Comparison of ENCODE assay signal across 8 mouse cellular contexts in the genomic region with DNA sequence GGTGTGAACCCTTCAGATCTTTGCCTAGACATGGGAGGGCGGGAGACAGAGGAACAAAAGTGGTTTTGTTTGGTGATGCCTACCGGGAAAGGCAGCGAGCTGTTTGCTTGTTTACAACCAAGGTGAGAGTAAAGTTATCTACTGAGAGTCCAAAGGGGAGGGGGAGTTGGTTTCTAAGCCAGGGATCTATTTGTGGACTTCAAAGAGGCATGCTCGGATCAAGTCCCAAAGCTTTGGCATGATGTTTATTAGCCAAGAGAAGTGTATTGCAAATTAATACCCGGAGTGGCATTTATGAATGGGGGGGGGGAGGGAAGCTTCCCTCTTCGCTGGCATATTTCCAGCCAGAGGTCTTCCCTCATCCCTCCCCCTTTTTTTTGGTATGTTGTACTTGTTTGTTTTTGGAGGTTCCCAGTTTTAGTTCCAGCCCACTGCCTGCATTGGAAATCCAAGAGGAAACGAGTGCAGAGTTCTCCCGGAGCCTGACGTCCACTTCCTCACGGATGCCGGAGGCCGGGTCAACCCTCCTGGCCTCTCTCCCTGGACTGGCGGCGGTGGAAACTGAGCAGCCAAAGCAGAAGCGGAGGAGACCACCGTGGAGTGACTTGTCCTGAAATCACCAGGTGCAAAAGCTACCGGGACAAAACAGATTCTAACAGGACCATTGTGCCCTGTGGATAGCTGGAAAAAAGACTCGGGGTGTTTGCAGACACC. TPM values are rescaled to one million over a fixed set of nuclear protein-coding genes. Genes with fewer than 3 reads are reported as not detected.
DNase-seq lines count a peak whose midpoint lies in the region; ATAC-seq and TF ChIP-seq lines count a peak whose summit lies in the region.

No protein-coding gene starts in this region.

- no peak for TF ChIP-seq EP300 in ES-Bruce4 (IDR thresholded peaks at IDR 0.05; ENCODE audit: insufficient read depth, low read depth, low read length)
- peak; percentile 6 for TF ChIP-seq EP300 in stomach, postnatal 0 days (optimal IDR thresholded peaks at IDR 0.05)

- H3K9ac ChIP-seq in ES-Bruce4 (ENCODE audit: low read depth, poor library complexity, severe bottlenecking): peak overlapping the region; percentile 94
- peak overlapping the region; percentile 87 for H3K9ac ChIP-seq in lung, embryonic 16.5 days (ENCODE audit: low read length)
- H3K9ac ChIP-seq in stomach, postnatal 0 days (ENCODE audit: low read length): peak overlapping the region; percentile 51; the same call in 1 of the 2 replicates

- TF ChIP-seq CTCF in ES-Bruce4 (IDR thresholded peaks at IDR 0.05; ENCODE audit: low read depth, low read length): no peak
- no peak for TF ChIP-seq CTCF in stomach, postnatal 0 days (IDR thresholded peaks at IDR 0.05; ENCODE audit: low read depth)

- no peaks in the 10 kb centered on the region for H3K27me3 ChIP-seq in ES-Bruce4 (ENCODE audit: control insufficient read depth, insufficient read depth, low read length, poor library complexity, severe bottlenecking)
- no peaks in the 10 kb centered on the region for H3K27me3 ChIP-seq in lung, embryonic 16.5 days (ENCODE audit: control insufficient read depth, insufficient read depth, low read depth, low read length)
- H3K27me3 ChIP-seq in stomach, postnatal 0 days (ENCODE audit: control insufficient read depth, insufficient read depth, low read length): no peaks in the 10 kb centered on the region

- under 1% methylated on average over 18 of the region's 18 CpGs for WGBS in lung, embryonic 16.5 days
- WGBS in stomach, postnatal 0 days: 2% methylated on average over 18 of the region's 18 CpGs

- 0 out of 2 replicates have a peak, but pooled peaks have one; percentile 0 for ATAC-seq in lung, embryonic 16.5 days (ENCODE audit: low read depth)
- no peak for ATAC-seq in stomach, postnatal 0 days (ENCODE audit: low FRiP score, low TSS enrichment)

- H3K4me2 ChIP-seq in lung, embryonic 16.5 days (ENCODE audit: low read depth, low read length): peak overlapping the region; percentile 87
- peak overlapping the region; percentile 86 for H3K4me2 ChIP-seq in stomach, postnatal 0 days (replicated peaks; ENCODE audit: low read depth)

- peak overlapping the region; percentile 86 for H3K4me3 ChIP-seq in ES-Bruce4 (ENCODE audit: low read depth, low read length)
- peak overlapping the region; percentile 75 for H3K4me3 ChIP-seq in lung, embryonic 16.5 days (ENCODE audit: low read length)
- peak overlapping the region; percentile 76 for H3K4me3 ChIP-seq in stomach, postnatal 0 days (ENCODE audit: low read depth, low read length)

- no peaks in the 10 kb centered on the region for H3K9me3 ChIP-seq in ES-Bruce4 (replicated peaks; ENCODE audit: control insufficient read depth, insufficient read depth, low read length, poor library complexity, severe bottlenecking)
- no peaks in the 10 kb centered on the region for H3K9me3 ChIP-seq in lung, embryonic 16.5 days (ENCODE audit: control insufficient read depth, low read length)
- H3K9me3 ChIP-seq in stomach, postnatal 0 days (ENCODE audit: control insufficient read depth, low read length): no peaks in the 10 kb centered on the region

- peaks cover 3% of the 10 kb centered on the region for H3K4me1 ChIP-seq in ES-Bruce4 (ENCODE audit: control insufficient read depth, insufficient read depth, low read length)
- peaks cover 38% of the 10 kb centered on the region for H3K4me1 ChIP-seq in lung, embryonic 16.5 days (replicated peaks; ENCODE audit: control insufficient read depth, insufficient read depth, low read length)
- no peaks in the 10 kb centered on the region; the same call in 1 of the 2 replicates for H3K4me1 ChIP-seq in stomach, postnatal 0 days (replicated peaks; ENCODE audit: control insufficient read depth, insufficient read depth)

- H3K36me3 ChIP-seq in ES-Bruce4 (ENCODE audit: control insufficient read depth, insufficient read depth, low read length, poor library complexity, severe bottlenecking): peaks cover 10% of the 10 kb centered on the region
- H3K36me3 ChIP-seq in lung, embryonic 16.5 days (ENCODE audit: control insufficient read depth, insufficient read depth, low read length): peaks cover 9% of the 10 kb centered on the region
- peaks cover 6% of the 10 kb centered on the region for H3K36me3 ChIP-seq in stomach, postnatal 0 days (ENCODE audit: control insufficient read depth, insufficient read depth, low read length)

- DNase-seq in embryo, embryonic 11 days: peak; percentile 73
- DNase-seq in heart, adult 8-10 months (ENCODE audit: low spot score): peak; percentile 86
- DNase-seq in kidney, adult 8-10 months: peak; percentile 72 to 73
- peak; percentile 47 for DNase-seq in stomach, postnatal 0 days (ENCODE audit: low spot score)
- no peak for DNase-seq in layer of hippocampus, postnatal 36 days
- no peak for DNase-seq in layer of hippocampus, adult 9-10 months (ENCODE audit: low spot score)

- no peak for TF ChIP-seq POLR2A in ES-Bruce4 (IDR thresholded peaks at IDR 0.05; ENCODE audit: insufficient read depth, low read length)

- H3K27ac ChIP-seq in ES-Bruce4 (ENCODE audit: insufficient read depth, low read length): peak overlapping the region; percentile 39; the same call in 1 of the 2 replicates
- H3K27ac ChIP-seq in lung, embryonic 16.5 days (ENCODE audit: low read length): peak overlapping the region; percentile 96
- peak overlapping the region; percentile 97 for H3K27ac ChIP-seq in stomach, postnatal 0 days (replicated peaks)

RNA-seq across cellular contexts. Expression of a gene that starts 0.7 kb away (rescaled TPM):
- 204 and 217 TPM in 2 replicates for polyA plus RNA-seq in ES-Bruce4 (2011; ENCODE audit: insufficient read depth, insufficient read length, low read depth, missing spikeins)
- total RNA-seq in heart, adult 8-10 months (2022): 10 to 100 TPM; 53.0 to 86.1 (median 71.0) TPM
- 60.1 and 78.3 TPM in 2 replicates for polyA plus RNA-seq in lung, embryonic 16.5 days (2015; fragmentation: Nextera tagmentation; extraction: Ambion mirVana)
- 78.5 and 84.9 TPM in 2 replicates for polyA plus RNA-seq in stomach, postnatal 0 days (2015; fragmentation: Nextera tagmentation; extraction: Ambion mirVana)
- 1 to 10 TPM; 4.4 TPM for total RNA-seq in layer of hippocampus, postnatal 36 days (2021)

Comparison
In these comparisons a context has a peak if more than half of its experiments do, and no peak if none do; other contexts are left out.
1. H3K27ac ChIP-seq: peak in every context shown above with its lines; median percentile 97 in stomach, postnatal 0 days; 96 in lung, embryonic 16.5 days; 39 in ES-Bruce4.
2. DNase-seq: peak in embryo, embryonic 11 days (single experiment), heart, adult 8-10 months (single experiment), kidney, adult 8-10 months (2 of 2) and stomach, postnatal 0 days (single experiment); none in layer of hippocampus, postnatal 36 days (0 of 2) and layer of hippocampus, adult 9-10 months (single experiment).
3. Peak in every context shown above with its lines, with median percentiles within 50 percentile points of each other: H3K4me3 ChIP-seq and H3K9ac ChIP-seq.